Mouse (Mus musculus) G1E (cell line): ENCODE results near the gene Pdk1.

Source experiments
- CTCF ChIP-seq: IDR thresholded peaks from 2 replicates; pipeline ENCODE4 v1.5.1; 2012; ENCODE audit warnings: low read depth, low read length, inconsistent platforms, mixed read lengths
- GATA1 ChIP-seq: IDR thresholded peaks from 2 replicates; pipeline ENCODE4 v1.6.1; 2012; ENCODE audit warnings: borderline replicate concordance, low read length, inconsistent platforms, mixed read lengths
- GATA2 ChIP-seq: IDR thresholded peaks from 2 replicates; pipeline ENCODE4 v1.6.1; 2012; ENCODE audit warnings: low read depth, low read length, inconsistent platforms, borderline replicate concordance
- POLR2AphosphoS5 ChIP-seq: IDR thresholded peaks from 2 replicates; pipeline ENCODE4 v1.6.1; 2012; ENCODE audit warnings: low read depth, low read length, inconsistent platforms; ENCODE audit not compliant: insufficient replicate concordance
- TAL1 ChIP-seq: conservative IDR thresholded peaks from 2 replicates; pipeline ENCODE4 v1.6.1; 2012; ENCODE audit warnings: low read depth, low read length, inconsistent platforms, mixed read lengths

DNA sequence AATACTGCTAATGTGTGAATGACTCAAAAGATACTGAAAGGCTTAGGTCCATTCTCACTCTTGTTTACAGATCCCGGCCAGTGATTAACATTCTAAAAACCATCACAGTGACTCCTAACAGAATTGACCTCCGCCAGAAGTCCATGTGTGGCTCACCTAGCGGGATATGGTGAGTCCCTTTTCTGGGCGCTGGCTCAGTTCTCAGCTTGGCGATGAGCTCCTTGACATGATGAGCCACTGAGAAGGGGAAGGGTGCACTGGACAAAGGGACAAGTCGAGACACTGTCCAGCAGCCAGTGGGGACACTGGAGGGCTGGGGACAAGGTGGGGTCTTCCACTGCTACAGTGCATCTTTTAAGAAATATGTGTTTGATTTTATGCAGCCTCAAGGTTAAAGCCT, 39.4 kb upstream of the Pdk1 start:
- no peak for TF ChIP-seq CTCF
- TF ChIP-seq GATA1, result no peak
- no peak for TF ChIP-seq TAL1
- TF ChIP-seq GATA2, result no peak
- TF ChIP-seq POLR2AphosphoS5, result no peak
